Mouse (Mus musculus) lung, postnatal 14 days (tissue): ENCODE measurements at regions not wholly inside any gene's neighbourhood (a gene's known extent, or its start where the extent isn't known, plus 50 kb on each side); places are given as distances from the start of the nearest gene placed in this dataset.
"Not testable (repeated sequence)": the region's sequence is repeated elsewhere in the genome, so short reads cannot be mapped to it uniquely, and the experiment has no call there.

Experiments used
- DNase-seq: peaks from one replicate; pipeline ENCODE4 v3.0.0; 2021

DNA sequence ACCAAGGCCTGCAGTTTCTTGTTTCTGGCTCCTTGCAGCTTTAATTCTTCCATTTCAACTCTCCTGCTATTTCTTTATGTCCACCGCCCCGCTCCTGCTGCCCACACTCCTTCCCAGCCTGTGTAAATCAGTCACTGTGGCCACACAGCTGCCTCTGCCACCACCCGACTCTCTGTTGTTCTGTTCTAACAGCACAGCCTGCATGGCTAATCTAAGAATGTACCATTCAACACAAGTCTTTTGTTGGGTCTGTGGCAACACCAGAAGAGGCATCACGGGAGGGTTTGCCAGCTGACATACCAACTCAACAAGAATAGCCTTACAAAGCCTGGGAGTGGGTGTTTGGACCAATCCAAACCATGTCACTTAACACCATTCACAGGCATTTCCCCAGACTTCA is 264.9 kb upstream of the Pum3 start:
- DNase-seq, result no peak

DNA sequence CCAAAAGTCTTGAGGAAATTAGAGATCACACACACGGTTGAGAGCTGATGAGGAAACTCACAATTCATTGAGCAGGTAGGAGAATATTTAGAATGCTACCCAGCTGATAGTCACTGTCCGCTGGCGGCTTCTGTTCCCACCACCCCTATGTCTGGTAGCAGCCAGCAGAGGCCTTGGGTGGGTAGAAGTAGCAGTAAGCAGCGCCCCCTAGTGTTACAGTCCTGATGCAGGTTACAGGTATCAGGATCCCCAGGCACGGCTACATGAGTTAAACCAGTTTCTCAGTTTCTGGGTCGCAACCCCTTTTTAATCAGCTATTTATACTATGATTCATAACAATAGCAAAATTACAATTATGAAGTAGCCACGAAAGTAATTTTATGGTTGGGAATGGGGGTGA is 264.1 kb upstream of the Pum3 start:
- DNase-seq, result no peak

DNA sequence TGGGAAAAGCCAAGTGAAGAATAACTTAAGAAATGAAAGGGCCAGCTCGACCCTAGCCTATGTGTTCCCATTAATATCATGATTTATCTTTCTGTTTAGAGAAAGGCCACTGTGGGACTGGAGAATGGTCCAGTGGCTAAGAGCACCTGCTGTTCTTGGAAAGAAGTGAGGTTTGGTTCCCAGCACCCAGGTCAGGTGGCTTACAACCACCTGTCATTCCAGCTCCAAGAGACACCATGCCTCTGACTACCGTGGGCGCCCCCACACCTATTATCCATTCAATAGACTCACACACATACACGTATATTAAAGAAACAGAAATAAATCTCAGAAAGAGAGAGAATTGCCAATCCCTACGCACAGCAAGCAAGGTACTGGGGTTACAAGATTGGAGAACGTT is 263.3 kb upstream of the Pum3 start:
- DNase-seq, result no peak

DNA sequence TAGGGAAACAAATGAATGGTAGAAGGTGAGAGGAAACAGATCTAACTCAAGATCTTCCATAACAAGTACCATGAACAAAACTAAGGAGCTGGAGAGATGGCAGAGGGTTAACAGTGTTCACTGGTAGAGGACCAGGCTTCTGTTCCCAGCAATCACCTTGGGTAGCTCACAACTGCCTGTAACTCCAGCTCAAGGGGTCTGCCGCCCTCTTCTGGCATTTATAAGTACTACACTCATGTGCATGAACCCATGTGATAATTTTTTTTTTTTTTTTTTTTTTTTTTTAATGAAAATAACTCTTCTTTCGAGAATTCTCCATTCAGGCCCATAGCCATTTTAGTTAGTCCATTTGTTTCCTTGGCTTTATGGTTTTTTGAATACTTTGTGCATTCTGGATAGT is 253.8 kb upstream of the Pum3 start:
- peak; percentile 5 for DNase-seq

DNA sequence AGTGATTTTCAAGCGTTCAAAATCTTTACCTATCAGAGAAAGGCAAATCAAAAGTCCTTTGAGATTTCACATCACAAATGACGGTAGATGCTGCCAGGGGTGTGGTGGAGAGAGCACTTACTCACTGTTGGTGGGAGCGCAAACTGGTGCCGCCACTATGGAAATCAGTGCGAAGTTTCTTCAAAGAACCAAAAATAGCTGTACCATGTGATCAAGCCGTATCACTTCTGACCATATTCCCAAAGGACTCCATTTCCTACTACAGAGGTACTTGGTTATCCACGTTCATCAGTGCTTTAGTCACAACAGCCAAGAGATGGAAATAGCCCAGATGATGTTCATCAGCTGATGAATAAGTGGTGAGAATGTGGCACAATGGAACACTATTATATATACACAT is 249.8 kb upstream of the Pum3 start:
- no peak for DNase-seq

DNA sequence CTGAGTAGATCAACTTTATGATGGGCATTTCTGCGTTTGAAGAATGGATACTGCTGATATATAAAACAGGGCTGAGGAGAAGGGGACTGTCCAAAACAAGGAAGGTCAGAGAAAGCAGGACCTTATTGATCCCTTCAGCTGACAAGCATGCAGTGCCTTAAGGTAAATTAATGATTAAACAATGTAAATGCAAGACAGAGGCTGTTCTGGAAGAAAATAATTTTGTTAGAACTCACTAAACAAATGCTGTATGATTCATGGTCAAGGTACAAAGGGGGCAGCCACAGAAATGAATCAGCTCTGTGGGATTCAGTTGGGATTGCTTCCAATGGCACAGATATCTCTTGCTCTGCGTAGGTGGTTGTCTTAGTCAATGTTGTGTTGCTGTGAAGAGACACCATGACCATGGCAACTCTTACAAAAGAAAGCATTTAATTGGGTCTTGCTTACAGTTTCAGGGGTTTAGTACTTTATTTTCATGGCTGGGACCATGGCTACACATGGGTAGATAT is 243.1 kb upstream of the Pum3 start:
- no peak for DNase-seq

DNA sequence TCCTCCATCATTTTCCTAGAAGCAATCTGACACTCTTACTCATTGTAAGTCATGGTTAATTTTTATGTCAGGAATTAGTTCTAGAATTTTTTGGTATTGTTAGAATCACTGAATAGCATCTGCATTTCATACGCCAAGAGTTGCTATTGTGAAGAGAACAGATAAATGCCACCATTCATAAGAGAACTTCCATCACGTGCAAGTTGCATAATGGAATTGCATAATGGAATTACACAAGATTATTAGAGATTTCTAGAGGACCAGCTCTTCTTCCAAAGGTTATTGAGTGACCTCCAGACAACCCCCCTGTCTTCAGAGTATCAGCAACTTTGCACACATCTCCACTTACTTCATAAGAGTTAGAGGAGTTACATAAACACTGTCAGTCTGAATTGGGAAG is 233.7 kb upstream of the Pum3 start:
- DNase-seq, result no peak

DNA sequence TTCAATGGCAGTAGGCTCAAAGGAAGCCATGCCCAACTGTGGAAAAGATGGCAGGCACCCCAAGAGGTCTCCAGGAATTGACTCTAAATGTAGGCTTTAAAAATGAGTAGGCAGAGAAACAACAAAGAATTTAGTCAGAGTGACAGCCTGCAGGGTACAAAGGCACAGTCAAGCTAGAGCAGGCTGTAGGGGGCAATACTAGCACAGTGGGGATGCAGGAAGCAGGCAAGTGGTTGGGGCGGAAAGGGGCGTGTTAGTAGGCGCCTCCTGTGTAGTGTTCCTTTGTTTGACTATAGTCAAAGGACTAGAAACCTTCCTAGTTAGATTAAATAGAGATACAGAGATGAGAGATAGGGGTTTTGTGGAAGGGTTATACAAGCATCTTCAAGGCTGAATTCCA is 211.4 kb upstream of the Pum3 start:
- no peak for DNase-seq

DNA sequence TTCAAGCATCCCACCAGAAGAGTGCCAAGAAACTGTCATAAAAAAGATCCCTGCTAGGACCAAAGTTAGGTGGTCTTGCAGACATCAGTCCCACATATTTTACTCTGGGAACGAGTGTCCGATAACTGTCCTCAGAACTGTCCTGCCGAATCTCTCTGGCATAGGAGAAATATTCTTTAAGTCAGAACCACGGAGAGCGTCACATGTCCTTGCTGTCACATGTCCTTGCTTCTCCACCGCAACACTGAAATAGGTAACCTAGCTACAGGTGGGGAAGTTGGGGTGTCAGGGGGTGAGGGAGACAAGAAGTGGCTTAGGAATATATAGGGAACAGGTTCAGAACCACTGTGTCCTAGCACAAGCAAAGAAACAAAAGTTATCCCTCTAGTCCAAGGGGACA is 203.5 kb upstream of the Pum3 start:
- DNase-seq, result no peak

DNA sequence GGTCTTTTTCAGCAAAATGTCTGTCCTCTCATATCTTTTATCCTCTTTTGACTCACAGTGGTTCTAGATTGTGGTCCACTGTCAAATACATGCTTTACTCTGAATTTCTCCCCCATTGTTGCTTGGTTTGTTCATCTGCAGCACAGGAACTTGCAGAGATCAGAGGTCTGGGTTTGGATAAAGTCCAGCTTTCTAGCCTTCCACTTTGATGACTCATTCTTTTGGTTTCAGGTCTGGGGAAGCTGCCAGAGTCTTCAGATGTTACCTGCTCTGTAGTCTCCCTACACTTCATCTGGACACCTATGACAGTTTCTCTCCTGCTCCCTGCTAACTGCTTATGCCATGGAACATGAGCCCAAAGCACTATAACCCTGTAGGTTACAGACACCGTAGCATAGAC is 198.0 kb upstream of the Pum3 start:
- no peak for DNase-seq

DNA sequence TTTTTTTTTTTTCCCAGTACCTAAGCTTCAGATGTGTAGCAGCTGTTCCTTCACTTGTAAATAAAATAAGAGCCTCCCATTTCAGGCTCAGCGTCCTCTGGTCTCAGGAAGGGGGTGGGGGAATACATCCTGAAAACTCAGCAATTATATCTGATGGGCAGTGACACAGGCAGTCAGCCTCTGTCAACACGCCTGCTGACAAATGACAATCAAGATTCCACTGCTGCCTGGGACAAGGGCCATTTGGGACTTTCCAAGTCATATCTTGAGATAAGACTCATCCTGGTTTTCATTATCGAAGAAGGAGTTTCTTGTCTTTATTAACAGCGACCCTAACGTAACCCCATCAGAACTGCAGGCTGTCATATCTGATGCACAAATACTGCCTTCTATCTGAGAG is 187.9 kb upstream of the Pum3 start:
- DNase-seq, result peak; percentile 11

DNA sequence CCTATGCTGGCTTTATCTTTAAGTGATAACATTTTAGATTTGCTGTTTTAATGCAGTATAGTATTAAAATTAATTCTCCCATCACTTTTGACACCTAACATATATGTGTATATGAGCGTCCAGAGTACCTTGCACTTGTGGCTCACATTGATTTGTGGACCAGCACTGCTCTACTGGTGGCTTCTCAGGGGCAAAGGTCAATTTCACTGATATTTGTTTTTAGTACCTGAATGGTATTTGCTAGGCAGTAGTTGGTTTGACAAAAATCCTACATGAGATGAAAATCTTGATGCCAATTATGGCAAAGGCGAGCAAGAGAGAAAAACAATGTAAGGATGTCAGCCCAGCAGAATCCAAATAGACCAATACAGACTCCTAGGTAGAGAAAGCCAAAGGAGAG is 177.3 kb upstream of the Pum3 start:
- no peak for DNase-seq

DNA sequence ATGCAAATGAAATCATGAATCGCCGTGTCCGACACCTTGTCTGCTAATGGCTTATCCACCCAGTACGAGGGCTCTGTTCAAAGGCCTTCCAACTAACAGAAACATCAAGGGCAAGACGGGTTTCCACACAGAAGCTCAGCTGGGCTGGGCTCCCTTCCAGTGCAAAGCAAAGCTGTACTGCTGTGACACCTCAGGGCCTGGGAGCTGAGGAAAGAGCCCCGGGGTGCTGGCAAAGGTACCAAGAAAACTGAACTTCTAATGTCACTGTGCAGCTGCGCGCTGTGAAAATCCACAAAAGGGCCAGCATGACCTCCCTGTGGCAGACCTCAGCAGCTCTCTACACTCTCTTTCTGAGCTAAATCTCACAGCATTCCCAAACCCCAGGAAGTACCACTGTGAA is 173.7 kb upstream of the Pum3 start:
- no peak for DNase-seq

DNA sequence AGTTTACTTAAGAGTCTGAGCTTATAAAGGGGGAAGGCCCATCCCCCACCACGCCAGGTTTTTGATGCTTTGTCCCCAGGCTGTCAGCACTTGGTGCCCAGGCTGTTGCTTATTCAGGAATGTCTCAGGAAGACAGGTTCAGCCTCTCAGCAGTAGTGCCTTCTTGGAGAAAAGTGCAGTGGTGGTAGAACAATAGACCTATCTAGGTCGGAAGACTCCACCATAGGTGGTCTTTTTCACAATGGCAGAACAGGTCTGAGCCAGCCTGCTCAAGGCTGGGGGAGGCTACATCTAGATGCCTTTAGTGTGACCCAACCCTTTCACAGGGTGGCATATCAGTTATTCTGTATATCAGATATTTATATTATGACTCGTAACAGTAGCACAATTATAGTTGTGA is 171.9 kb upstream of the Pum3 start:
- no peak for DNase-seq

DNA sequence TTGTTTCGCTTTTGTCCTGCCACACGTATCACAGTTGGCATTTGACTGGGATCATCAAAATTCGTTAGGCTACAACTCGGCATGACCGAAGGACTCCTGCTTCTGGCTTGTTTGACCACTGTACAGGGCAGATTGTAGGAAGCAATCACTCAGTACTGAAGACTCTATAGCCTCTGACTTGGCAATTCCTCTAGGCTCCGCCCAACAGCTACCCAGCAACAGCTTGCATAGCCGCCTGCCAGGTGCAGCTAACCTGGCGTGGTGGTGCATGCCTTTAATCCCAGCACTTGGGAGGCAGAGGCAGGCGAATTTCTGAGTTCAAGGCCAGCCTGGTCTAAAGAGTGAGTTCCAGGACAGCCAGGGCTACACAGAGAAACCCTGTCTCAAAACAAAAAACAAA is 170.8 kb upstream of the Pum3 start:
- not testable (repeated sequence) for DNase-seq

DNA sequence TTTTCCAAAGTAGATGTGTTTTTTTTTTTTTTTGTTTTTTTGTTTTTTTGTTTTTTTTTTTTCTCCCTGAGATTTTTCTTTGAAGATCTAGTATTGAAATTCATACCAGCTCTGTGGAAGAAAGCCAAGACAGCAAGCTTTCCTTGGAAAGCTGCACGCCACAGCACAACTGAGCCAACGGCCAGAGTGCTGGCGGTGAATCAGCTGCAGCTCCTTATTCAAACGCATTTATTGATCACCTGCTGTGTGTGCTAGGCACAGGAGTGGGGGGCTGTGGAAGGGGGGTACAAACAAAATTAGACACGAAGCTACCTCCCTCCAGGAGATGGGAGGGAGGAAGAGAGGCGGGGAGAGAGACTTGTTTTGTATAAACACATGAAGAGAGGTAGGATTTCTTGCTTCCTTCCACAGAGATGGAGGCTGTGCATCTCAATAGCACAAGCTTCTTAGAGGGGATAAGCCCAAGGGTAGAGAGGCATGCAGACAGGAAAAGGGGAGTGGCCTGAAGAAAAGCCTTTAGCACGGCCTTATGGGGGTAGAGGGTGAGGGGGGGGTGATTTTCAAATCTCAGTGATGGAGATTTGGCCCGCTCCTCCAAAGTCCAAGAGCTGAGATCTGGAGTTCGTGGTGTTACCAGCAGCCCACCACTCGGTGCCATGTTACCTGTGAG is 170.1 kb upstream of the Pum3 start:
- no peak for DNase-seq

DNA sequence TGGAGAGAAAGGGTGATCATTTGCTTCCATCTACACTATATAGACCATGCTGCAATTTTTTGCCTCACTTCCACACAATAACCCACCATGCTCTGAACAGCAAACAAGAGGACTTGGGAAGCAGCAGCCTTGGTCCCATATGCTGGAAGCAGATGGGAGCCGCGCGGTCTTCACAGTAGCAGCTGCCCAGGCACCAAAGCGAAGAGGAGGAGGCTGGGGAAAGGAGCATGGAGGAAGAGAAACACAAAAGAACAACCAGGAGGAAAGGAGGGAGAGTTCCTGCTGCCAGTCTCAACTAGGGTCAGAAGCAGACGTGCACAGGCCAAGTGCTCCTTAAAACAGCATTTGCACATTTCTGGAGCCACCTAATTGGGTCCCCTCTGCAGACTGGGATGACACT is 168.7 kb upstream of the Pum3 start:
- DNase-seq, result no peak

DNA sequence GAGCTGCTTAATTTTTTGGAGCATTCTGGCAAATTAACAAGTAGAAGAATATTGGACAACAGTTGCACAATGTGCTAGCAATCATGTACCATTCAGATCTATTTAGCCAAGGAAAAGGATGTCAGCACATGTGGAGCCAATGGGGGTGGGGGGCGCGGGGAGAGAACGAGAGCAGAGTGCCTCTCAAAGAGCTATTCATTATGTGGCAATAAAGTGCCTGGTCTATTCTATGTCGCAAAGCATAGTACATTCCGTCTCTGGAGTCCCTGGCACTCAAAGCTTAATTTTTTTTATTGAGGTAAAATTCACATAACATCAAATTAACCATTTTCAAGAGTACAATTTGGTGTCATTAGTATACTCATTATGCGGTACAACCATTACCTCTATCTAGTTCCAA is 155.9 kb upstream of the Pum3 start:
- DNase-seq, result no peak

DNA sequence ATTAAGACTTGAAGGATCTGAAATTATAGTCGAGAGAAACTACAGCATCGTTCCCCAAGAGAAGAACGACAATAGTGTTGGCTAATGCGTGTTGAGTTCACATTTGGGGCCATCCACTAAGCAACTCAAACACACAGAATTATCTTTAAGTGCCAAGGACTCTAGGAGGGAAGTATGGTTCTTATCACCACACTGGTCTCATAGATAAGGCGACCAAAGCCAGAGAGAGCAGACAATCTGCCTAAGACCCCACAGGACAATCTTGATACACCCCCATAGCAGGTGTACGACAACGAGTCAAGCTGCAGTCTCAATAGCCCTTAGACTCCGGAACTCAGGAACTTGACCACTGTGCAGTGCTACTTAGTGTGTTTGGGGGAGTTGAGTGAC is 152.5 kb upstream of the Pum3 start:
- no peak for DNase-seq

DNA sequence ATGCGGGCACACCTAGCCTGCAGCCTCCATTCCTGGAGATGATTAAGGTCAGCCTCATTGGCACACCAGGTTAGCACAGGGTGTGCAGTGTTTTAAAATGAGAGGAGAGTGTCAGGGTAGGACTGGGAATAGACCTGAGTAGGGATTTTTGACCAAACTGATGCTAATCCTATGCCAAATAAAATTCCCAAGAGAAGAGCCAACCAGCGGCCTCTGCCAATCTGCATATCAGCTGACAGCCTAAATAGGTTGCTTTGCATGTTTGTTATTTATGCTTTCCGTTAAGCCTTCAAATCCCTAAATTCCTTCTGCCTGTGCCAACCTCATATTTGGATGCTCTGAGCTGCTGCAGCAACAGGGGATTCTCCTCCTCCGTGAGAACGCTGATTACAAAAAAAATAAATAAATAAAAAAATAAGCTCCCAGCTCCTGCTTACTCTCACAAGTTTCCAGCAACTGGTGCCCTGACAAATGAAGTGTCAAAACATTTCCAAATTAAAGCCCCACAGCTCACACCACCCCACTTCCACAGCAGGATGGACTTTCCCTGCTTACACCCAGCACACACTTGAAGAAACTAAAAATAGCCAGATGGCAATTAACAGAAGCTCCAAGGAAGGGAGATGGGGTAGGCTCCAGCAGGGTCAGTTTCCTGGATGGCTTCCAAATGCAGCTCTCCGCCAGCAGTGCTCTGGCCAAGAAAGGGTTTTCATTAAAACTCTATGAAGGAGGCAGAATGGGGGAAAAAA is 151.9 kb upstream of the Pum3 start:
- DNase-seq, result peak; percentile 28

DNA sequence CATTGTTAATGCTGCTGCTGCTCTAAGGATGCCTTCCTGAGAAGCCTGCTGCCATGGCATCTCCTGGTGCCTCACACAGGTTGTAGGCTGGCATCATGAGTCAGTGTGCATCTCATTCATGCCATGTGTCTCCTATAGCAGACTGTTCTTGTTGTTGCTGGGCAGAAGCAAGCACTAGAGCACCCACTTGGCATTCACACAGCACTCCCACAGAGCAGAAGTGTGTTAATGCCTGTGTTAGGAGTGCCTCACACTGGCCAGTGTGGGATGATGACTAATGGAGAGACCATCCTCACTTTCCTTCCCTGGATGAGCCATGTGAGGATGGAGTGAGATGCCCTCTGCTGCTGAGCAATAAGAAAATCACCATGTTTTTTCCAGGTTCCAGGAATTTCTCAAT is 146.9 kb upstream of the Pum3 start:
- no peak for DNase-seq

DNA sequence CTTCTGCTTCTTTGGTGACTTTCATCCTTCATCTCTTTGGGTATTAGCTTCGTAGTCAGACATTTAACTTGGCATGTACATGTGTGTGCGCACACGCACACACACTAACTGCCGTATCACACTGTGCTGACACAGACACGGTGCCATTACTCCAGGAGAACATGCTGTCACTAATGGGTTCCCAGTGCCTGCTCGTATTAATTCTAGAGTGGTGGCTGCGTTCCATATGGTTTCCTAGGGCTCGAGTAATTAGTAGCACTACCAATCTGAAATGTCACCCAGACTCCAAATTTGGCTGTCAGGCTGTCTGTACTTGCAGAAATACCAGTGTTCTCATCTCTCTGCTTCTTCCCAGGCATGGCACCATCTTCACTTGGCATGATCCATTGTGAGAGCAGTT is 137.3 kb upstream of the Pum3 start:
- DNase-seq, result no peak

DNA sequence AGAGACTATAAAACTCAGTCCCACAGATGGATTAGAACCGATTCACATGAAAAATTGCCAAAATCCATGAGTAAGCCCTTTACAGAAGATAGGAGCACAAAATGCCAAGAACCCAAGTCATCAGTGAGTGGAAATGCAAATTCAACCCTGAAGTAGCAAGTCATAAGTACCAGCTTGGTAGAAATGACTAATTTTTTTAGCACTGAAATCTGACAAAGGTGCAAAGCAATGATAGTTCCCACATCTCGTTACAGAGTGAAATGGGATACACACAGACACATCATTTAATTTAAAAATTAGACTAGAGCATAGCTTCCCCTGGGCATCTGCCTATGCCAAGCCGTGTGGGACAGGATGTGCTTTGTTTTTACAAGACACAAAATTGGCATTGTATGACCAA is 136.4 kb upstream of the Pum3 start:
- DNase-seq, result no peak

DNA sequence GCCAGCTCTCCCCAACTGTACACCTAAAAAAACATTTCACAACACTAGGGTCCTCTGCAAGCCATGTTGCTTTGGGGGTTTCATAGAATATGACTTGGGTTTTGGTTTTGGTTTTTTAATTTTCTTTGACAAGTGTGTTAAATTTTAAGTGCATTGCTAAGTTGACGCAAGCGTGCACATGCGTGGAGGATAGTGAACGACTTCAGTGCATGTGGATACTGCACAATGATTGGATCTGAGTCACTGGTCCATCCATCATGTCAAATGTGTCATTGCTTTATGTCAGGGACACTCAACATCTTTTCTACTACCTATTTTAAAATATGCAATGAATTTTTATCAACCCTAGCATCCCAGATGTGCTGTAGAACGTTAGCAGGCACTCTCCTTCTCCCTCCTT is 134.5 kb upstream of the Pum3 start:
- DNase-seq, result no peak

DNA sequence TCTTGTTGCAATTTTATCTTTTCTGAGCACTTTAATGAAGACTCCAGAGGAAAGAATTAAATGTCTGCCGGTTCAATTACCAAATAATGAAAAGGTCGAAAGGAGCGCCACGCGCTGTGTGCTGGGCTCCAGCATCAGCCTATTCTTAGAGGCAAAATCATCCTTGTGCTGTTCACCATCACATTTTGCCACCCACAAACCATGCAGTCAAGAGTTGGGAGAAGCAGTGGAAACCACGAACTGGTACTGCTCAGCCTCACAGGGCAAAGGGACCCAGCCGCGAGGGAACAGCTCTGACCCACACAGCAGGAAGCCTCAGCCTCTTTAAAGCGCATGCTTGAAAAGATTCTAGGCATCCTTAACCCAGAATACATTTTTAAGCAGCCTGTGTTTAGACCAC is 134.0 kb upstream of the Pum3 start:
- DNase-seq, result no peak
